Mouse (Mus musculus) olfactory bulb, adult 2 months (tissue): Measurements from ENCODE around the gene Lgals4. TPM values are rescaled to one million over a fixed set of nuclear protein-coding genes. Genes with fewer than 3 reads are reported as not detected.

Experiments used
- H3K27ac ChIP-seq: fragments of 200-500 bp; 2 replicates; pipeline ENCODE4 v1.5.1; 2012; ENCODE audit warnings: low read depth, low read length; ENCODE audit not compliant: insufficient read depth
- H3K4me1 ChIP-seq: fragments of 200-500 bp; 2 replicates; pipeline ENCODE4 v1.6.1; 2012; ENCODE audit warnings: low read length; ENCODE audit not compliant: control insufficient read depth, insufficient read depth
- H3K4me3 ChIP-seq: fragments of 200-500 bp; 2 replicates; pipeline ENCODE4 v1.5.1; 2012; ENCODE audit warnings: mild to moderate bottlenecking, low read depth, low read length, moderate library complexity; ENCODE audit not compliant: insufficient read depth
- CTCF ChIP-seq: fragments of 200-500 bp; IDR thresholded peaks from 2 replicates; pipeline ENCODE4 v1.5.1; 2012; ENCODE audit warnings: low read depth, mild to moderate bottlenecking, low read length, moderate library complexity; ENCODE audit not compliant: insufficient read depth
- POLR2A ChIP-seq: fragments of 200-500 bp; IDR thresholded peaks from 2 replicates; pipeline ENCODE4 v1.6.1; 2012; ENCODE audit warnings: mild to moderate bottlenecking, low read depth, low read length, moderate library complexity; ENCODE audit not compliant: insufficient read depth
- WGBS: fragments of 180-500 bp; shearing (Covaris S2); methylation state at CpG from one replicate; pipeline ENCODE4 v1.1.7; 2018; 5-methylcytosine and 5-hydroxymethylcytosine counted together
- polyA plus RNA-seq: library from polyadenylated mRNA; stranded (reverse); fragments of >200 nt; gene quantifications from 2 replicates; pipeline ENCODE4 v1.2.4, GENCODE M21; 2012; ENCODE audit warnings: low replicate concordance; ENCODE audit not compliant: missing spikeins, insufficient read depth, insufficient read length

Lgals4 gene
- polyA plus RNA-seq, 1 experiment, result not detected

DNA sequence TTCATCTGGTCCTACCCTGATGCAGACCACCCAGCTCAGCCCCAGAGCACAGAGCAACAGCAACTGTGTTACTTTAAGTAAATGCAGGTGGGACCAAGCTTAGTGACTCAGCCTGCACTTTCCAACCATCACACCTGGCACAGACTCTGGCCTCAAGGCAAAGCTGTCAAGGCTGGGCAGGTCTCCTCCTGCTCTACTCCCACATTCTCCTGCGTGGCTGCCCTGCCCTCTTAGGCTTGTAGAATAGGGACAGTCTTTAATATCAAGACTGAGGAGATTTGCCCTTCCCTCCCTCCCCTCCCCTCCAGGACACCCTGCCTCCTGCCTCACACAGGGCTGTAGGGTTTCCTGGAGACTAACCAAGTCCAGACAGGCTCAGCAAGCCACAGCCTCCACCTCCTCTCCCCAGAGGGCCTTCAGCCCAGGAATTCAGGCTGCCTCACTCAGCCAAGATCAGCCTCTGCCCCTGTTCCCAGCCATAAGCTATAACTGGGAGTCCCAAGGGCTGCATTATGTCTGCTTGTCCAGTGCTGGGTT, 16.1 kb downstream of the Lgals4 start:
- WGBS, result 39% methylated on average over 1 of the region's 1 CpGs
- no peak overlapping the region for H3K27ac ChIP-seq
- TF ChIP-seq POLR2A (no peak), CTCF (no peak)
- peaks cover 5% of the 10 kb centered on the region; the same call in 1 of the 2 replicates for H3K4me1 ChIP-seq
- H3K4me3 ChIP-seq, result no peak overlapping the region

GRCm38 (mm10) chr7:28850642-28851041, 17.0 kb downstream of the Lgals4 start:
- peaks cover 5% of the 10 kb centered on the region; the same call in 1 of the 2 replicates for H3K4me1 ChIP-seq

GRCm38 (mm10) chr7:28859953-28860352, 26.3 kb downstream of the Lgals4 start:
- Histone ChIP-seq H3K27ac (no peak overlapping the region), H3K4me3 (no peak overlapping the region), H3K4me1 (peaks cover 22% of the 10 kb centered on the region)
- WGBS, result 90% methylated on average over 2 of the region's 2 CpGs
- TF ChIP-seq POLR2A (no peak), CTCF (no peak)

More at GRCm38 (mm10) chr7:28850642-28851041, 17.0 kb downstream of the Lgals4 start:
- 84% methylated on average over 4 of the region's 4 CpGs for WGBS
- TF ChIP-seq CTCF, result no peak
- no peak for TF ChIP-seq POLR2A
- no peak overlapping the region for H3K27ac ChIP-seq
- H3K4me3 ChIP-seq, result no peak overlapping the region

DNA sequence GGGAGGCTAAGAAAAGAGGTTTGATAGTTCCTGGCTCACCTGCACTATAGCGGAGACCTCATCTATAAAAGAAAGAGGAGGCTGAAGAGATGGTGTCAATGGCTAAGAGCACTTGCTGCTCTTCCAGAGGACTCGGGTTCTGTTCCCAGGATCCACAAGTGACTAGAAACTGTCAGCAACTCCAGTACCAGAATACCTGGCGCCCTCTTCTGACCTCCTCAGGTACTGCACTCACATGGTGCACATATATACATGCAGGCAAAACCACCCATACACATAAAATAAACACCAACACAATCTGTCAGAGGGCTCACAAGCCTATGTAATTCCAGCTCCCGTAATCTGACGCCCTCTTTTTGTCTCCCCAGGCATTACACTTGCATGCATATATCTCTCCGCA, 27.2 kb downstream of the Lgals4 start:
- TF ChIP-seq CTCF, result no peak
- no peak for TF ChIP-seq POLR2A
- WGBS, result 88% methylated on average over 6 of the region's 6 CpGs
- H3K27ac ChIP-seq, result no peak overlapping the region
- H3K4me1 ChIP-seq, result peaks cover 30% of the 10 kb centered on the region
- H3K4me3 ChIP-seq, result no peak overlapping the region

GRCm38 (mm10) chr7:28862817-28863499, 29.3 kb downstream of the Lgals4 start:
- WGBS, result 49% methylated on average over 15 of the region's 15 CpGs
- no peak for TF ChIP-seq POLR2A
- no peak for TF ChIP-seq CTCF
- peak overlapping the region; percentile 41 for H3K27ac ChIP-seq
- peaks cover 48% of the 10 kb centered on the region for H3K4me1 ChIP-seq
- no peak overlapping the region for H3K4me3 ChIP-seq

DNA sequence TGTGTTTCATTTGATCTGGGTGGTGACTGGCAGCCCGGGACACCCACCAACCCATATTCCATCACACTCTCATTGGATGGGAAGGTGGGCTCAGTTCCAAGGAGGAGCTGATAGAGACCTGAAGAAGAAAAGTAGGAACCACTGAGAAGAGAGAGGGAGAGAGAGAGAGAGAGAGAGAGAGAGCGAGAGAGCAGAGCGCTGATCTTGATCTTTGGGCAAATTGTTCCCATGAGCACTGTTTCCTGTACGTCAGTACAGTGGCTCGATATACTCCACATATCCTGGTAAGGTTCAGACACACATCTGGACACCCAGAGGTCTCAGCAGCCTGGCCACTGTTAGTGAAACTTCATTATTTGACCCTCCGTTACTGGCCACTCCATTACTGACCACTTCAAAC, 29.9 kb downstream of the Lgals4 start, which contains the start of gene Lgals7:
Gene Lgals7 (plus strand): TSS at position 314 of the 400 bp plus-strand sequence.
- 50% methylated on average over 6 of the region's 6 CpGs for WGBS
- H3K4me3 ChIP-seq, result no peak within 1 kb of the TSS
- peak within 1 kb of the TSS; percentile 41 for H3K27ac ChIP-seq
- TF ChIP-seq CTCF (no peak), POLR2A (no peak)
- peaks cover 48% of the 10 kb centered on the region for H3K4me1 ChIP-seq

DNA sequence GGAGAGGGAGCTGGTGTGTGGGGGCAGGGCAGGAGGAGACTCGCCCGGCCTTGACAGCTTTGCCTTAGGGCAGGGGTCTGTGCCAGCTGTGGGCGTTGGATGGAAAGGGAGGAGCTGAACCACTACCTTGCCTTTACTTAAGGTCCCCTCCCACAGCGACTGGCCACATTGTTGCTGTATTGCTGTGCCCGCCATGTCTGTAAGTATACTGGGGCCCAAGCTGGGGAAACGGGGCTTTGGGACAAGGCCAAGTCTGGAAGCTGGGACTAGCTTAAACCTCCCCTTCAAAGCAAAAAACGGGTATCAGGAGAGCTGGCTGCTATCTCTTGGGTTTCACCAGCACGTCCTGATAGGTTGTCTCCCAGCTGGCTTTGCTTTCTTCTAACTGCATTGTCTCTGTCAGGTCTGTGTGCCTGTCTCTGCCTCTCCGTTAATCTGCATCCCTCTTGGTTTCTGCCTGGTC, 30.7 kb downstream of the Lgals4 start:
- Histone ChIP-seq H3K4me1 (peaks cover 48% of the 10 kb centered on the region), H3K4me3 (no peak overlapping the region), H3K27ac (peak overlapping the region; percentile 40)
- TF ChIP-seq CTCF, result no peak
- no peak for TF ChIP-seq POLR2A
- 31% methylated on average over 9 of the region's 9 CpGs for WGBS

- Histone ChIP-seq H3K27ac (peak overlapping the region; percentile 65), H3K4me1 (peaks cover 48% of the 10 kb centered on the region), H3K4me3 (peak overlapping the region; percentile 8; the same call in 1 of the 2 replicates)
- no peak; the same call in 1 of the 2 replicates for TF ChIP-seq POLR2A
- TF ChIP-seq CTCF, result peak; percentile 19; the same call in 1 of the 2 replicates
- 41% methylated on average over 33 of the region's 33 CpGs for WGBS
Measured at GRCm38 (mm10) chr7:28865481-28866300, 32.0 kb downstream of the Lgals4 start.
